Mouse (Mus musculus) CH12.LX (cell line): Measurements from ENCODE around the gene Vmn2r2. TPM values are rescaled to one million over a fixed set of nuclear protein-coding genes. Genes with fewer than 3 reads are reported as not detected.

ENCODE experiments used
- DNase-seq: peaks from one replicate; pipeline ENCODE4 v3.0.0-alpha.2; 2013; ENCODE audit errors: extremely low read depth
- H3K27ac ChIP-seq: 2 replicates; pipeline ENCODE4 v1.5.1; 2012; ENCODE audit warnings: low read depth, mild to moderate bottlenecking, control low read depth, moderate library complexity; ENCODE audit not compliant: insufficient read depth
- H3K27me3 ChIP-seq: replicated peaks from 2 replicates; pipeline ENCODE3; 2012; ENCODE audit warnings: inconsistent platforms
- H3K36me3 ChIP-seq, 2 experiments: replicated peaks in 1 of 2; 2 replicates each; pipeline versions ENCODE3 to v1.6.1; 2012; ENCODE audit warnings: inconsistent platforms in 1 of 2, low read length in 1 of 2, mild to moderate bottlenecking in 1 of 2, mixed read lengths in 1 of 2, moderate library complexity in 1 of 2; ENCODE audit not compliant: control insufficient read depth in 1 of 2, insufficient read depth in 1 of 2
- H3K4me1 ChIP-seq, 2 experiments: 2 replicates each; pipeline ENCODE4 v1.6.1; 2012; ENCODE audit warnings: inconsistent platforms in 1 of 2, moderate library complexity in 1 of 2; ENCODE audit not compliant: insufficient read depth in 2 of 2, control insufficient read depth in 1 of 2
- H3K4me2 ChIP-seq: 2 replicates; pipeline ENCODE4 v1.6.1; 2012; ENCODE audit warnings: low read depth, mild to moderate bottlenecking, control low read depth; ENCODE audit not compliant: poor library complexity, insufficient read depth, severe bottlenecking
- H3K4me3 ChIP-seq, 3 experiments: fragments of 150-350 bp in 1 of 3; sonication (generic) in 1 of 3; replicated peaks in 1 of 3; 2 replicates each; pipeline versions ENCODE3 to v1.5.1; 2011 to 2012; ENCODE audit warnings: low read depth in 2 of 3, low read length in 2 of 3, mild to moderate bottlenecking in 2 of 3, moderate library complexity in 2 of 3, control low read depth in 1 of 3, improper control_type of control experiment in 1 of 3, inconsistent platforms in 1 of 3, mixed read lengths in 1 of 3; ENCODE audit not compliant: poor library complexity in 1 of 3
- H3K79me2 ChIP-seq: replicated peaks from 2 replicates; pipeline ENCODE4 v1.6.1; 2012; ENCODE audit warnings: mild to moderate bottlenecking, moderate library complexity; ENCODE audit not compliant: control insufficient read depth, poor library complexity, insufficient read depth, severe bottlenecking; ENCODE audit errors: extremely low read depth
- H3K9ac ChIP-seq: 2 replicates; pipeline ENCODE4 v1.6.1; 2012; ENCODE audit warnings: low read depth, mild to moderate bottlenecking, control low read depth, moderate library complexity; ENCODE audit not compliant: insufficient read depth
- H3K9me3 ChIP-seq: replicated peaks from 2 replicates; pipeline ENCODE3; 2012; ENCODE audit warnings: low read length, inconsistent platforms, mixed read lengths
- BHLHE40 ChIP-seq: IDR thresholded peaks from 2 replicates; pipeline ENCODE4 v1.6.1; 2011; ENCODE audit warnings: mild to moderate bottlenecking, low read depth, low read length, improper control_type of control experiment
- CHD1 ChIP-seq: IDR thresholded peaks from 2 replicates; pipeline ENCODE4 v1.6.1; 2012; ENCODE audit warnings: low read depth, low read length, improper control_type of control experiment, inconsistent platforms
- CHD2 ChIP-seq: IDR thresholded peaks from 2 replicates; pipeline ENCODE4 v1.6.1; 2011; ENCODE audit warnings: low read length, improper control_type of control experiment
- CTCF ChIP-seq, 2 experiments: IDR thresholded peaks in 1 of 2; conservative IDR thresholded peaks in 1 of 2; 2 replicates each; pipeline ENCODE4 v1.5.1; 2011 to 2012; ENCODE audit warnings: low read depth in 2 of 2, low read length in 2 of 2, improper control_type of control experiment in 1 of 2, inconsistent platforms in 1 of 2, mild to moderate bottlenecking in 1 of 2, moderate library complexity in 1 of 2
- ELF1 ChIP-seq: IDR thresholded peaks from 2 replicates; pipeline ENCODE4 v1.6.1; 2014; ENCODE audit warnings: low read depth, mild to moderate bottlenecking, inconsistent platforms, low read length, improper control_type of control experiment
- EP300 ChIP-seq: IDR thresholded peaks from 2 replicates; pipeline ENCODE4 v1.6.1; 2011; ENCODE audit warnings: low read length, improper control_type of control experiment
- HCFC1 ChIP-seq: IDR thresholded peaks from 2 replicates; pipeline ENCODE4 v1.6.1; 2012; ENCODE audit warnings: low read depth, mild to moderate bottlenecking, inconsistent platforms, low read length, improper control_type of control experiment
- JUN ChIP-seq: IDR thresholded peaks from 2 replicates; pipeline ENCODE4 v1.6.1; 2011; ENCODE audit warnings: low read depth, mild to moderate bottlenecking, low read length, improper control_type of control experiment, moderate library complexity; ENCODE audit not compliant: insufficient read depth
- MXI1 ChIP-seq: IDR thresholded peaks from 2 replicates; pipeline ENCODE4 v1.6.1; 2011; ENCODE audit warnings: mild to moderate bottlenecking, low read depth, low read length, improper control_type of control experiment
- MYC ChIP-seq: IDR thresholded peaks from 2 replicates; pipeline ENCODE4 v1.6.1; 2011; ENCODE audit warnings: low read depth, mild to moderate bottlenecking, improper control_type of control experiment, low read length
- PAX5 ChIP-seq: IDR thresholded peaks from 2 replicates; pipeline ENCODE4 v1.6.1; 2012; ENCODE audit warnings: low read length, inconsistent platforms, mixed read lengths
- POLR2A ChIP-seq: IDR thresholded peaks from 2 replicates; pipeline ENCODE4 v1.6.1; 2011; ENCODE audit warnings: low read depth, mild to moderate bottlenecking, improper control_type of control experiment, low read length
- POLR2AphosphoS2 ChIP-seq: IDR thresholded peaks from 2 replicates; pipeline ENCODE4 v1.6.1; 2011; ENCODE audit warnings: low read depth, low read length, improper control_type of control experiment
- ZC3H11A ChIP-seq: IDR thresholded peaks from 2 replicates; pipeline ENCODE4 v1.6.1; 2012; ENCODE audit warnings: low read depth, mild to moderate bottlenecking, inconsistent platforms, low read length, improper control_type of control experiment
- ZKSCAN1 ChIP-seq: IDR thresholded peaks from 2 replicates; pipeline ENCODE4 v1.6.1; 2012; ENCODE audit warnings: low read depth, inconsistent platforms, low read length, improper control_type of control experiment, borderline replicate concordance
- dilution Hi-C: fragments of 300-500 bp; cut with MboI; formaldehyde crosslinking; loops from 2 replicates; pipeline ENCODE4 v1.14.3; 2020; ENCODE audit warnings: low sequenced_read_pairs; ENCODE audit not compliant: extremely low pct_unique_long_range_greater_than_20kb, extremely low pct_ligation_motif_present
- in situ Hi-C: fragments of 300-500 bp; cut with MboI; formaldehyde crosslinking; loops from 3 replicates; pipeline ENCODE4 v1.14.3; 2019; ENCODE audit warnings: low sequenced_read_pairs, low pct_ligation_motif_present, low pct_unique_long_range_greater_than_20kb, mixed read lengths
- polyA plus RNA-seq: library from polyadenylated mRNA; unstranded; fragments of >175 nt; gene quantifications from 2 replicates; pipeline ENCODE4 v1.2.1, GENCODE M21; 2012; ENCODE audit warnings: low read depth; ENCODE audit not compliant: insufficient read length
- total RNA-seq, 2 experiments: library from RNA; depleted of rRNA; stranded (reverse); fragments of 300-350 nt in 1 of 2; fragments of >200 nt in 1 of 2; gene quantifications; 2 replicates each; pipeline ENCODE4 v1.2.3; 2012 to 2014

Gene Vmn2r2
- total and polyA plus RNA-seq, 3 experiments = not detected

- dilution Hi-C loops = no loop called here
- H3K9me3 ChIP-seq = no peaks in the 10 kb centered on the region
- no peak within 1 kb of the TSS for H3K9ac ChIP-seq
- H3K79me2 ChIP-seq = no peaks in the 10 kb centered on the region
- no peak for DNase-seq
- no peaks in the 10 kb centered on the region for H3K4me1 ChIP-seq
- H3K27ac ChIP-seq = no peak within 1 kb of the TSS
- H3K4me3 ChIP-seq = no peak within 1 kb of the TSS
- in situ Hi-C loops = no loop called here
- no peak within 1 kb of the TSS for H3K4me2 ChIP-seq
- H3K27me3 ChIP-seq = no peaks in the 10 kb centered on the region
- H3K36me3 ChIP-seq = no peaks in the 10 kb centered on the region
- TF ChIP-seq CHD2 (no peak), POLR2AphosphoS2 (no peak), ZKSCAN1 (no peak), HCFC1 (no peak), CHD1 (no peak), CTCF (conservative IDR thresholded peaks at IDR 0.05 in 1 of 2, IDR thresholded peaks at IDR 0.05 in 1 of 2; ENCODE audit: low read depth in 2 of 2, low read length in 2 of 2) (no peak), BHLHE40 (no peak), ELF1 (no peak), ZC3H11A (no peak), POLR2A (no peak), PAX5 (no peak), MYC (no peak), EP300 (no peak), JUN (no peak), MXI1 (no peak)
Measured at GRCm38 (mm10) chr3:64081247-64081646, 60.5 kb downstream of the Vmn2r2 start, which contains the start of gene Vmn2r1. Gene Vmn2r1, plus strand, starts transcription at chr3:64081547.

Other genes with a start within 250 kb of the Vmn2r2 start
- 0.59 TPM in 2 replicates for gene Plch1, start 242.5 kb downstream of the Vmn2r2 start, total RNA-seq (2012; rRNA removed)
- gene Plch1, start 242.5 kb downstream of the Vmn2r2 start, total RNA-seq (2014; rRNA removed) = 0.50 and 0.51 TPM in 2 replicates
- 0.80 and 1.3 TPM in 2 replicates for gene Plch1, start 242.5 kb downstream of the Vmn2r2 start, polyA plus RNA-seq
- gene E130311K13Rik, start 212.5 kb downstream of the Vmn2r2 start, total RNA-seq (2012; rRNA removed) = 5.7 and 7.6 TPM in 2 replicates
- 16.6 and 18.0 TPM in 2 replicates for gene E130311K13Rik, start 212.5 kb downstream of the Vmn2r2 start, total RNA-seq (2014; rRNA removed)
- 7.6 and 9.1 TPM in 2 replicates for gene E130311K13Rik, start 212.5 kb downstream of the Vmn2r2 start, polyA plus RNA-seq
- gene Slc33a1, start 177.2 kb downstream of the Vmn2r2 start, total RNA-seq (2012; rRNA removed) = 18.5 and 20.1 TPM in 2 replicates
- 25.8 and 29.5 TPM in 2 replicates for gene Slc33a1, start 177.2 kb downstream of the Vmn2r2 start, total RNA-seq (2014; rRNA removed)
- 10.8 and 12.5 TPM in 2 replicates for gene Slc33a1, start 177.2 kb downstream of the Vmn2r2 start, polyA plus RNA-seq
- gene Gmps, start 165.8 kb downstream of the Vmn2r2 start, total RNA-seq (2012; rRNA removed) = 22.4 and 29.2 TPM in 2 replicates
- 46.2 and 53.9 TPM in 2 replicates for gene Gmps, start 165.8 kb downstream of the Vmn2r2 start, total RNA-seq (2014; rRNA removed)
- 38.3 and 38.6 TPM in 2 replicates for gene Gmps, start 165.8 kb downstream of the Vmn2r2 start, polyA plus RNA-seq
- not detected in 2 replicates for gene Vmn2r1, start 60.4 kb downstream of the Vmn2r2 start, total RNA-seq (2012; rRNA removed)
- 0.04 TPM in 2 replicates for gene Vmn2r1, start 60.4 kb downstream of the Vmn2r2 start, total RNA-seq (2014; rRNA removed)
- gene Vmn2r1, start 60.4 kb downstream of the Vmn2r2 start, polyA plus RNA-seq = not detected in 2 replicates
- not detected in 2 replicates for gene Vmn2r3, start 147.8 kb upstream of the Vmn2r2 start, total RNA-seq (2012; rRNA removed)
- not detected in 2 replicates for gene Vmn2r3, start 147.8 kb upstream of the Vmn2r2 start, total RNA-seq (2014; rRNA removed)
- gene Vmn2r3, start 147.8 kb upstream of the Vmn2r2 start, polyA plus RNA-seq = 0.06 and 0.07 TPM in 2 replicates